Mouse (Mus musculus): ENCODE measurements around the gene Dnal1. TPM values are rescaled to one million over a fixed set of nuclear protein-coding genes. Genes with fewer than 3 reads are reported as not detected.

Dnal1 gene
- polyA plus RNA-seq, 1 experiment from 2014 or later, result 2.8 TPM

DNA sequence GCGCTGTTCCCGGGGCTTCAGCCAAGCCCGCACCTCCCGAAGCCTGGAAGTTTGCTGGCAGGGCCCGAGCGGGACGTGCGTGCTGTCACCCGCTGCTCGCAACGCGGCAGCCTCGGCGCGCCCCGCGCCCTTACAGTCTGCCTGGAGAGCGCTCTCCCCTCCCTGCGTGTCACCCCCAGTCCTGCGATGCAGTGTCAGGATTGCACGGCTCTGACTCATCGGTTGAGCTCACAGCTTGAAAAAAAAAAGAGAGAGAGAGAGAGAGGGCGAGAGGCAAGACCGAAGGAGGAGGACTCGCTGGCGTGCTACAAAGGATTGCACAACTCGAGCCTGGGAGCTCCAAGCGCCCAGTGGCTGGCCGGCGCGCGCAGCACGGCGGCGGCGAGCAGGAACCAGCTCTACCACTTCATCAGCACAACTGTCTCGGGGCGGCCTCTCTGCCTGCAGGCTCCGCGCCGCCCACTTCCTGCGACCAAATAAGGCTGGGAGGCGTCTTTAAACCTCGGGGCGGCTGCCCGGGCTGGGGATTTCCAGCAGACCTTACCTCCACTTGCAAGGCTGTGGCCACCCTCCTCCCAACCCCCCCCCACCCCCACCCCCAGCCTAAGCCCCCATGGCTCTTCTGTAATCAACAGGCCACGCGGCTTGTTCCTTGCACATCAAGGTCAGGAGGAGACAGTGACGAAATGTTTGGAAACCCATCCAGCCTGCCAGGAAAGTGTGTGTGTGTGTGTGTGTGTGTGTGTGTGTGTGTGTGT is 79.7 kb downstream of the Dnal1 start:
- Histone ChIP-seq H3K27me3 (replicated peaks; ENCODE audit: control insufficient read depth, insufficient read depth, low read length) (no peaks in the 10 kb centered on the region), H3K4me2 (ENCODE audit: low read length) (peak overlapping the region; percentile 85), H3K9me3 (ENCODE audit: control insufficient read depth, low read length) (no peaks in the 10 kb centered on the region), H3K9ac (ENCODE audit: low read length) (peak overlapping the region; percentile 86), H3K36me3 (ENCODE audit: control insufficient read depth, insufficient read depth, low read length) (no peaks in the 10 kb centered on the region), H3K4me3 (ENCODE audit: low read depth, low read length) (peak overlapping the region; percentile 72), H3K4me1 (replicated peaks; ENCODE audit: control insufficient read depth, insufficient read depth, low read length) (peaks cover 66% of the 10 kb centered on the region), H3K27ac (ENCODE audit: low read depth) (peak overlapping the region; percentile 99)
- ATAC-seq (replicated peaks; ENCODE audit: low FRiP score, low TSS enrichment, low read depth) (peak; percentile 89), DNase-seq (ENCODE audit: low spot score) (peak; percentile 89)
- under 1% methylated on average over 48 of the region's 49 CpGs for WGBS

DNA sequence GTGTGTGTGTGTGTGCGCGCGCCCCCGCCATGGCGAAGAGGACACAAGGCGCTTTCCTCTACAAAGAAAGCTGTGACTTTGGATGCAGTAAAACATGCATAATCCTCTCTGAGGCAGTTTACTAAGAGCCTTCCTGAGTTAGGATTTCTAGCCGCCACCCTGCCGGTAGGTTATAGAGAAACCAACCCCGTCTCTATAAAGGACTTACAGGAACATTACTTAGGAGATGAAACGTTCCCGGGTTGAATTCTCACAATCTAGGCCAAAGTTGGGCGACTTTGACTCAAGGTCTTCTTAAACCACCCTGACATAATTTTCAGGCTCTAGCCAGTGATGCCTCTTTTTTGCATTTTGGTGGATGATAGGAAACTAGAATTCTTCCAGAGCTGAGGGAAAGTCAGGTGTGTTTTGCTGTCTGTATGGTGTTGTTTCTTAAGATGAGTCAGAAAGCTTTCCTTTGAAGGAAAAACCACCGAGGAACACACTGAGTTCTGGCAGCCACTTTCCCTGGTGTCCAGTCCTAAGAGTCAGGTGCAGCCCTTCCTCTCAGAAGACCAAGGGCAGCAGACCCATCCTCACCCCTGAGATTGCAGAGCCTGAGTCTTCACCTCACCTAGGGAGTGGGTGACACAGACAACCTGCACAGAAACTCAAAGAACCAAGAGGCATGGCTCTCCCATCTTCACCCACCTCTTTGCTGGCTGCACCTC is 80.4 kb downstream of the Dnal1 start:
- H3K4me2 ChIP-seq (ENCODE audit: low read length), result peak overlapping the region; percentile 85
- no peaks in the 10 kb centered on the region for H3K36me3 ChIP-seq (ENCODE audit: control insufficient read depth, insufficient read depth, low read length)
- H3K4me3 ChIP-seq (ENCODE audit: low read depth, low read length), result peak overlapping the region; percentile 72
- H3K9me3 ChIP-seq (ENCODE audit: control insufficient read depth, low read length), result no peaks in the 10 kb centered on the region
- H3K9ac ChIP-seq (ENCODE audit: low read length), result peak overlapping the region; percentile 86
- peaks cover 59% of the 10 kb centered on the region for H3K4me1 ChIP-seq (replicated peaks; ENCODE audit: control insufficient read depth, insufficient read depth, low read length)
- DNase-seq (ENCODE audit: low spot score) (no peak), ATAC-seq (replicated peaks; ENCODE audit: low FRiP score, low TSS enrichment, low read depth) (no peak)
- H3K27me3 ChIP-seq (replicated peaks; ENCODE audit: control insufficient read depth, insufficient read depth, low read length), result no peaks in the 10 kb centered on the region
- peak overlapping the region; percentile 99; the same call in 1 of the 2 replicates for H3K27ac ChIP-seq (ENCODE audit: low read depth)
- 3% methylated on average over 13 of the region's 13 CpGs for WGBS

DNA sequence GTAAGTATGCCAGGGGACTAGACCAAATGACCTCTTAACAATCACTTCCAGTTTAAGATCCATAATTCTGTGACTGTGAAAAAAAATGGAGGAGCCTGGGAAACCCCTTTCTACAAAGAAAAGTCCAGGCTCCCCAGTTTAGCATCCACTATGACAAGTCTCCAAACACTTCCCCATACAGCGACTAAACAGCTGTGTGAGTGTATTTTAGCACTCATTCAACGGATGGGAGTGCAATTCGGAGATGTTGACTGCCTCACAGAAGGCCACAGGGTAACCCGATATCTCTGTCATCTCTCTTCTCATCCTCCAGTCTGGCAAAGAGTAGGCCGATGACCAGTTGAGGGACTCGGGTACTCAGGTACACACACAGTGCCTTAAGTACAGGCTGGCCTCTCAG is 81.0 kb downstream of the Dnal1 start:
- H3K9ac ChIP-seq (ENCODE audit: low read length), result no peak overlapping the region
- no peaks in the 10 kb centered on the region for H3K36me3 ChIP-seq (ENCODE audit: control insufficient read depth, insufficient read depth, low read length)
- no peak overlapping the region for H3K4me2 ChIP-seq (ENCODE audit: low read length)
- peaks cover 52% of the 10 kb centered on the region for H3K4me1 ChIP-seq (replicated peaks; ENCODE audit: control insufficient read depth, insufficient read depth, low read length)
- DNase-seq (ENCODE audit: low spot score), result no peak
- H3K27me3 ChIP-seq (replicated peaks; ENCODE audit: control insufficient read depth, insufficient read depth, low read length), result no peaks in the 10 kb centered on the region
- WGBS, result 38% methylated on average over 6 of the region's 6 CpGs
- H3K4me3 ChIP-seq (ENCODE audit: low read depth, low read length), result no peak overlapping the region
- ATAC-seq (replicated peaks; ENCODE audit: low FRiP score, low TSS enrichment, low read depth), result no peak
- no peak overlapping the region for H3K27ac ChIP-seq (ENCODE audit: low read depth)
- H3K9me3 ChIP-seq (ENCODE audit: control insufficient read depth, low read length), result no peaks in the 10 kb centered on the region

Other genes with a start within 250 kb of the Dnal1 start
- gene Numb, start 192.4 kb upstream of the Dnal1 start, polyA plus RNA-seq (2014; fragmentation: Nextera tagmentation; extraction: Ambion mirVana), result 30.1 and 32.2 TPM in 2 replicates
- 13.0 and 17.2 TPM in 2 replicates for gene Riox1, start 163.8 kb upstream of the Dnal1 start, polyA plus RNA-seq (2014; fragmentation: Nextera tagmentation; extraction: Ambion mirVana)
- gene Heatr4, start 129.5 kb upstream of the Dnal1 start, polyA plus RNA-seq (2014; fragmentation: Nextera tagmentation; extraction: Ambion mirVana), result not detected in 2 replicates
- 25.9 and 26.6 TPM in 2 replicates for gene Acot2, start 126.5 kb upstream of the Dnal1 start, polyA plus RNA-seq (2014; fragmentation: Nextera tagmentation; extraction: Ambion mirVana)
- gene Acot1, start 104.9 kb upstream of the Dnal1 start, polyA plus RNA-seq (2014; fragmentation: Nextera tagmentation; extraction: Ambion mirVana), result 89.0 and 99.5 TPM in 2 replicates
- 2.2 and 2.5 TPM in 2 replicates for gene Acot4, start 76.0 kb upstream of the Dnal1 start, polyA plus RNA-seq (2014; fragmentation: Nextera tagmentation; extraction: Ambion mirVana)
- not detected in 2 replicates for gene Gm49366, start 75.4 kb upstream of the Dnal1 start, polyA plus RNA-seq (2014; fragmentation: Nextera tagmentation; extraction: Ambion mirVana)
- 0.55 and 0.68 TPM in 2 replicates for gene Acot3, start 62.2 kb upstream of the Dnal1 start, polyA plus RNA-seq (2014; fragmentation: Nextera tagmentation; extraction: Ambion mirVana)
- not detected in 2 replicates for gene Acot5, start 45.0 kb upstream of the Dnal1 start, polyA plus RNA-seq (2014; fragmentation: Nextera tagmentation; extraction: Ambion mirVana)
- gene Acot6, start 13.7 kb upstream of the Dnal1 start, polyA plus RNA-seq (2014; fragmentation: Nextera tagmentation; extraction: Ambion mirVana), result 1.5 and 2.2 TPM in 2 replicates
- 0.56 and 0.84 TPM in 2 replicates for gene Pnma1, start 34.1 kb downstream of the Dnal1 start, polyA plus RNA-seq (2014; fragmentation: Nextera tagmentation; extraction: Ambion mirVana)
- 8.2 and 8.8 TPM in 2 replicates for gene Elmsan1, start 104.5 kb downstream of the Dnal1 start, polyA plus RNA-seq (2014; fragmentation: Nextera tagmentation; extraction: Ambion mirVana)
- gene Ptgr2, start 170.9 kb downstream of the Dnal1 start, polyA plus RNA-seq (2014; fragmentation: Nextera tagmentation; extraction: Ambion mirVana), result 26.1 and 30.4 TPM in 2 replicates
- gene Zfp410, start 202.5 kb downstream of the Dnal1 start, polyA plus RNA-seq (2014; fragmentation: Nextera tagmentation; extraction: Ambion mirVana), result 66.0 and 79.7 TPM in 2 replicates
- 50.7 and 52.2 TPM in 2 replicates for gene Coq6, start 247.3 kb downstream of the Dnal1 start, polyA plus RNA-seq (2014; fragmentation: Nextera tagmentation; extraction: Ambion mirVana)
- gene Fam161b, start 247.5 kb downstream of the Dnal1 start, polyA plus RNA-seq (2014; fragmentation: Nextera tagmentation; extraction: Ambion mirVana), result 2.5 and 2.6 TPM in 2 replicates